Mouse (Mus musculus) bone marrow macrophage, adult 2 months (primary cell): ENCODE results near the gene Slc27a2.

Experiments
- CTCF ChIP-seq: IDR thresholded peaks from 2 replicates; pipeline ENCODE4 v1.5.1; 2012; ENCODE audit warnings: low read depth, mild to moderate bottlenecking, low read length, moderate library complexity
- POLR2A ChIP-seq: IDR thresholded peaks from 2 replicates; pipeline ENCODE4 v1.6.1; 2012; ENCODE audit warnings: mild to moderate bottlenecking, low read depth, low read length, borderline replicate concordance

DNA sequence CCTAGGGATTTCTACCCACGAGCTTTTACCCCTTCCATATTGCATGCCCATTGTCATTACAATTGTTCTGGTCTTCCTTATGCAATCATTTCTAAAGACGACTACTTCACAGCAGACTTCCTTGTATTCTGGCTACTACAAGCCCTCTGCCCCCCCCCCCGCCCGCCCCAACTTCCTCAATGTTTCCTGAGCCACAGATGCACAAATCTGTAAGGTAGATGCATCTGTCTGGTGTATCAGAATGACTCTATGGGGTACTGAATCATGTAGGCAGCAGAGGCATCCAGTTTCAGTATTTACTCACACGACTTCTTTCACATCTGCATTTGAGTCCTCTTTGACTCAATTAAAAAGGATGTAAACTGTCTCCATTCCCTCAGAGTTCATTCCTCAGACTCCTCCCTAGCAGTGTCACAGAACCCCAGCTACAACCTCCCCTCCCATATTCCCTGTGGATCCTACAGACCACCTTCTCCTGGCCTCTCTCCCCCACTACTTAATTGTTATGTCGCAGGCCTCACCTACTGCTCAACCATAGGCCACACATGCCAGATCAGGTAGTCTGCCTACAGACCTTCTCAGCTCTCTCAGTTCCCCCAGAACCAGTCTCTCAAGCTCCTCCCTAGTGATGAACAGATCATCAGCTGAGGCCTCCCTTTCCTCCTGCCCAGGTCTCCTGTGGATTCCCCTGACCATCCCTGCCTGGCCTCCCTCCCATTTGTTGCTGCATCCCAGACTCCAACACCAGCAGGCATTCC lies 37.0 kb upstream of the Slc27a2 start:
- TF ChIP-seq CTCF (no peak), POLR2A (no peak)
